Mouse (Mus musculus) G1E-ER4 (cell line): ENCODE results near the gene Wdr17. TPM values are rescaled to one million over a fixed set of nuclear protein-coding genes. Genes with fewer than 3 reads are reported as not detected.

Experiments
- GATA1 ChIP-seq: IDR thresholded peaks from one replicate; pipeline ENCODE4 v1.8.0; 2012; ENCODE audit warnings: low read length, inconsistent platforms
- polyA plus RNA-seq: library from polyadenylated mRNA; stranded (reverse); fragments of >175 nt; gene quantifications from 2 replicates; pipeline ENCODE4 v1.2.3, GENCODE M21; 2012

The Wdr17 gene
- polyA plus RNA-seq, 1 experiment, result not detected

DNA sequence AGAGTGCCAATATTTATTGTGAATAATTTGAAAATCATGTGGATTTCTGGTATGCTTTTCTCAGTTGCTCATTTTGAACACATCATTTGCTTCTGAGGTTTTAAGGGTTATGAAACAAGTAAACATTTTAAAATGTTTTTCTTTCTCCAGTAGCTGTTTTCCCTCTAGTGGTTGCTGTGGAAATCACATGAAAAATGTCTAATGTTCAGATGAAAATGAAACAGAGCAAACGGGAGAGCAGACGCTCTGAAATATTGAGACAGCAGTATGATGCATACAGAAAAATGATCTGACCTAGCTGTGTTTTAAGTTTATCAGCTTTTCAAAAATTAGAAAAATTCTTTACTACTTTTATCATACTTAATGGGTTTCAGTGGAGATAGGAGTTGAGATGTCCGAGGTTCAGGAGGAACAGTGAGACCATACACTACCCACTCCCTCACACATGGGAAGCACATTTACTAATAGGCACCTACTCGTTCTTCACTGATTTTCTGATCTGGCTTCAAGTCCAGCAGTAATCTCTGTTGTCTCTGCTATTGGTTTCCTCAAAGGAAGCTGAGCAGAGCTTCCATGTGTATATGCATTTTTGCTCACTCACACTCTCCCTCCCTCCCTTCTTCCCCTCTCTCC is 57.1 kb downstream of the Wdr17 start:
- no peak for TF ChIP-seq GATA1

DNA sequence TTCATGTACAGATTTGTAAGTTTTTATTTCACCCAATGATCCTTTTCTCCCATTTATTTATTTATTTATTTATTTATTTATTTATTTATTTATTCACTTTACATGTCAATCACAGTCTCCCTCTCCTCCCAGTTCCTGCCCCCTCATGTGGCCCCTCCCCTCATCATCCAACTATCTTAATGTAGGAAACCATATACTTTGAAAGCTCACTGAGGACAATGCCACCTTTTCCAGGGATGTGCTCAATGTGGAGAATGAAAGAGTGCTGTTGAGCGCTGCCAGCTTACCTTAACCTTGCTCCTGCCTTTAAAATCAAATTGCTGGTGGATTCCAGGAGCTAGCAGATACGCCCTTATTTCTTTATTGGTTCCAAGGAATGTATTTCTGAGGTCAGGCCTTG is 59.0 kb downstream of the Wdr17 start:
- TF ChIP-seq GATA1, result no peak

- TF ChIP-seq GATA1, result no peak
Observed at GRCm38 (mm10) chr8:54822956-54823355, 64.0 kb downstream of the Wdr17 start.

DNA sequence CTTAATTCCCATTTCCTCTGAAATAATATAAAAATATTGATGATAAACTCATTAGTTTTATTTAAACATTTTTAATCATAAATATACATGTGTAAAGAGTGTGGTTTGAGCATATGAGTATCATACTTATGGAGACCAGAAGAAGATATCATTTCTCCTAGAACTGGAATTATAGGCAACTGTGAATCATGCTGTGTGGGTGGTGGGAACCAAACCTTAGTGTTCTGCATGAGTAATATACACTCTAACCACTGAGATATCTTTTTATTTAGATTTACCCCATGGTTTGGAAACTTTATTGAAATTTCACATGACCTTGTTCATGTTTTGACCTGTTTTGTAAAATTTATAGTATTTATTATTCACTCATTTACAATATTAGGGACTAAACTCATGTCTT is 68.3 kb downstream of the Wdr17 start:
- no peak for TF ChIP-seq GATA1

DNA sequence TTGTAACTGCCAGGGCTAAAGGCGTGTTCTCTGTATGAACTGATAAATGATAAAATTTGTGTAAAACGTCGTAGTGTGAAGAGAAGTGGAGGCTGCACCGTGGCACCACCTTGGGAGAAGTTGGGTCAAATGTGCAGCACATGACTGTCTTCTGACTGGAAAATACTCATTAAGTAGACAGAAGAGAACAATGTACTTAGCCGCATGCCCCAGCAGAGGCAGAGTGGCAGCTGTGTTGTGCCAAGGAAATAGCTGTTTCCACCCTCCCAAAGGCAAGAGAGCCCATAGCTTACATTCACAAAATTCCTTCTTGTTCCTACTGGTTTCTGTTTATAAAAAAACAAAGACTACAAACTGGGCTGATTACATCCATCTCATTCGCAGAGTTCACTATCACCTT is 78.8 kb downstream of the Wdr17 start:
- TF ChIP-seq GATA1, result no peak

DNA sequence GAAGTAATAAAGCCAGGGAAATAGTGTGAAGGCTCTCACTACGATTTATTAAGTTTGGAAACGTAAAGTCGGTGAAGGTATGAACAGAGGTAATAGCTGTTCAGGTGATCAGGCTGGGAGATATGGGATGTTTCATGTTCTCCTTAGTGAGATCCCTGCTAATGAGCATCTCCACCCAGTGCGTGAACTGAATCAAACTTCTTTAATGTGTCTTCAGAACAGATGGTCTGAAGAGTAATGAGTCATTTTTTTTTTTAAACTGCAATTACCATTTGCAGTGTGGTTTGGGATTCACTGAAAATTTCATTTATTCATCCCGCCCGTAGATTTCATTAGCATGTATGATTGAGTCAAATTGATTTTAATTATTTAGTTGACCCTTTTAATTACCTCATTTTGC is 80.8 kb downstream of the Wdr17 start:
- TF ChIP-seq GATA1, result no peak

DNA sequence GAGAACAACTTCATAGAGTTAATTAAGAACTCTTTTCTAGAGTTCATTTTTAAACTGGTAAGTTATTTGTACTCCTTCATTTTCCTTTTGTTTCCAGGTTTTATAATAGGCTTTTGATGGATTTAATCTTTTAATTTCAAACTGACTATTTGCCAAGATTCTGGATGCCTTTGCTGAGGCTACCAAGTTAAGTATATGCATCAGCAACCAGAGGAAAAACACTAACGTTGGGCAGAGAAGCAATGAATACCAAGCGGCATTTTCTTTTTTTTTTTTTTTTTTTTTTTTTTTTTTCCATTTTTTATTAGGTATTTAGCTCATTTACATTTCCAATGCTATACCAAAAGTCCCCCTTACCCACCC is 94.3 kb downstream of the Wdr17 start:
- no peak for TF ChIP-seq GATA1

- TF ChIP-seq GATA1, result no peak
Observed at GRCm38 (mm10) chr8:54791858-54792698, 94.9 kb downstream of the Wdr17 start.

- no peak for TF ChIP-seq GATA1
Observed at GRCm38 (mm10) chr8:54780134-54780942, 106.6 kb downstream of the Wdr17 start.

DNA sequence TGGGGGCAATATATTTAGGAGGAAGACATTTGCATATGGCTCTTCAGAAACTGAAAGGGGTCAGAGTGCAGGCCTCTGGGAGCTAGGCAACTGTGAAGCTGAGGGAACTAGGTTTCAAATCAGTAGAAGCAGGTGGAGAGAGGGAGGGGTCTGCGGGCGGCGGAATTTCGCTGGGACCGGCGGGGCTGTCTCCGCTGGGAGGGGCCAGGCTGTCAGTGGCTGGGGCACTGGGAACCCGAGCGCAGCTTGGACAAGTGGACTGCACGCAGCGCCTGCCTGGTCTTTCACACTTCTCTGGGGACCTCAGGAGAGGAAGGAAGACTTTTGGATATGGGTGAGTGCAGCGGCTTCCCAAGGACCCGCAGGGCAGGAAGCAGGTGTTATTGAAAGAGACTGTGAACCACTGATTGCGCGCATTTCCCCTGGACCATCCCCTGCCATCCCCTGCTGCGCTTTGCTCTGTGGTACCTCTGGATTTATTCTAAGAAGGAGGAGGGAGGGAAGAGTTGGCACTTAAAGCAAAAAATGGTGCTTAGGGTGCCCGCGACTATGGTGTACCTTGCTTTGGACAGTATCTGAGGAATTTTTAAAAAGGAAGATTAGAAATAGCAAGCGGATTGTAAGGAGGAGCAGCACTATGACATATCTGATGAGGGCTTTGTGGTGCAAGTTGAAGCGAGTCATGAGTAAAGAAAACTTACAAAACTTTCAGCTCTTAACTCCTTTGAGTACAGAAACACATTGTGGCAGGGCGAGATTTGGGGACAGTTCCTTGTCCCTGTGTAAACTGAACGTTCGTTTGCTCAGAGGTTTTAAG is 107.5 kb downstream of the Wdr17 start:
- no peak for TF ChIP-seq GATA1

GRCm38 (mm10) chr8:54777012-54777411 is 110.0 kb downstream of the Wdr17 start:
- no peak for TF ChIP-seq GATA1

- TF ChIP-seq GATA1, result no peak
Observed at GRCm38 (mm10) chr8:54776241-54776640, 110.7 kb downstream of the Wdr17 start.

GRCm38 (mm10) chr8:54757646-54758045 is 129.3 kb downstream of the Wdr17 start:
- TF ChIP-seq GATA1, result no peak

- TF ChIP-seq GATA1, result no peak
Observed at GRCm38 (mm10) chr8:54736660-54737312, 150.2 kb downstream of the Wdr17 start.

DNA sequence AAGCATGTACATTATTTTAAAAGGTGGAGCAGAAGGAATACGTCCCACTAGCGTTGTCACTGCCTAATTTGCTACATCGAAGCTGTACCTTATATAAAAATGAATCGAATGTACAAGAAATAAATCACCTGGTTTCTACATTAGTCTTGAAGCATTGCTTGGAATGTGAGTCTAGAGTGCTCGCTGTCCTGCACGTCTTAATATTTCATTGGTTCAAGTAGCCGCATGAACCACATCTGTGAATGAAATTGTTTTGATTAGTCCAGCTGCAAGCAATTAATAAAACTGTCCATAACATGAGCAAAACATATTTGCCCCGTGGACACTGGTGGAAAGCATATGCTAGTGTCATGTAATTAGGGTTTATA is 162.3 kb downstream of the Wdr17 start:
- no peak for TF ChIP-seq GATA1
